Mouse (Mus musculus) liver, embryonic 18 days (tissue): ENCODE results near the gene Cox7b2. TPM values are rescaled to one million over a fixed set of nuclear protein-coding genes. Genes with fewer than 3 reads are reported as not detected.

Source experiments
- polyA plus RNA-seq: library from polyadenylated mRNA; depleted of rRNA; stranded (reverse); fragments of >200 nt; gene quantifications from 2 replicates; pipeline ENCODE4 v1.2.3, GENCODE M21; 2012; rRNA removed

The Cox7b2 gene
- polyA plus RNA-seq = not detected in 2 replicates

GRCm38 (mm10) chr5:71548079-71548478, at the start of gene Cox7b2:
Gene Cox7b2 (minus strand): TSS chr5:71548205.

Other genes with a start within 250 kb of the Cox7b2 start
- gene Gabrb1, start 109.9 kb upstream of the Cox7b2 start, polyA plus RNA-seq = under 0.01 TPM in 2 replicates
- 0.01 TPM in 1 of 2 replicates, not detected in the other for gene Gabra4, start 110.1 kb upstream of the Cox7b2 start, polyA plus RNA-seq